Mouse (Mus musculus): Measurements from ENCODE around the gene Arfgap3.

GRCm38 (mm10) chr15:83284828-83285227, 65.2 kb downstream of the Arfgap3 start:
- TF ChIP-seq POLR2A (IDR thresholded peaks at IDR 0.05; ENCODE audit: extremely low read depth, insufficient read depth, low read length): no peak
- no peak for TF ChIP-seq CTCF (IDR thresholded peaks at IDR 0.05; ENCODE audit: extremely low read depth, insufficient read depth, low read length)

All from cortical plate, adult 2 months (tissue).